Mouse (Mus musculus): ENCODE data around the gene Vmn1r183.

GRCm38 (mm10) chr7:24110839-24111238 is 57.8 kb downstream of the Vmn1r183 start:
- TF ChIP-seq POLR2A (IDR thresholded peaks at IDR 0.05; ENCODE audit: low read depth, low read length) (no peak), CTCF (IDR thresholded peaks at IDR 0.05; ENCODE audit: extremely low read depth, insufficient read depth, insufficient read length, insufficient replicate concordance) (no peak)

Data from spleen, adult 2 months (tissue).